Mouse (Mus musculus) midbrain, embryonic 14.5 days (tissue): Measurements from ENCODE around the gene Clec14a. TPM values are rescaled to one million over a fixed set of nuclear protein-coding genes. Genes with fewer than 3 reads are reported as not detected.
"Not testable (repeated sequence)": the region's sequence is repeated elsewhere in the genome, so short reads cannot be mapped to it uniquely, and the experiment has no call there.

Experiments
- ATAC-seq: fragments of 200-750 bp; cut with Nextera tagmentation; 2 replicates; pipeline ENCODE4 v1.8.0; 2017; ENCODE audit warnings: moderate number of reproducible peaks, moderate library complexity; ENCODE audit not compliant: low FRiP score, low TSS enrichment
- DNase-seq: peaks from one replicate; pipeline ENCODE4 v3.0.0-alpha.2; 2015
- H3K27ac ChIP-seq: fragments of 300-500 bp; sonication (generic); replicated peaks from 2 replicates; pipeline ENCODE4 v1.5.1; 2014; ENCODE audit warnings: mild to moderate bottlenecking, low read depth, low read length, moderate library complexity
- H3K27me3 ChIP-seq: fragments of 300-500 bp; sonication (generic); 2 replicates; pipeline ENCODE4 v1.6.1; 2014; ENCODE audit warnings: low read length, control low read depth, mixed read lengths; ENCODE audit not compliant: control insufficient read depth, insufficient read depth
- H3K36me3 ChIP-seq: fragments of 300-500 bp; sonication (generic); 2 replicates; pipeline ENCODE4 v1.6.1; 2014; ENCODE audit warnings: low read length, control low read depth; ENCODE audit not compliant: control insufficient read depth, insufficient read depth
- H3K4me1 ChIP-seq: fragments of 300-500 bp; sonication (generic); 2 replicates; pipeline ENCODE4 v1.6.1; 2014; ENCODE audit warnings: mild to moderate bottlenecking, antibody characterized with exemption, low read length, control low read depth; ENCODE audit not compliant: control insufficient read depth, insufficient read depth
- H3K4me2 ChIP-seq: fragments of 300-500 bp; sonication (generic); 2 replicates; pipeline ENCODE4 v1.6.1; 2014; ENCODE audit warnings: mild to moderate bottlenecking, low read length, moderate library complexity
- H3K4me3 ChIP-seq: fragments of 300-500 bp; sonication (generic); replicated peaks from 2 replicates; pipeline ENCODE4 v1.5.1; 2014; ENCODE audit warnings: low read depth, low read length
- H3K9ac ChIP-seq: fragments of 300-500 bp; sonication (generic); replicated peaks from 2 replicates; pipeline ENCODE4 v1.6.1; 2014; ENCODE audit warnings: mild to moderate bottlenecking, low read length, moderate library complexity
- H3K9me3 ChIP-seq: fragments of 300-500 bp; sonication (generic); 2 replicates; pipeline ENCODE4 v1.6.1; 2016; ENCODE audit warnings: low read length, control low read depth, mixed read lengths; ENCODE audit not compliant: control insufficient read depth
- WGBS: fragments of 180-500 bp; shearing (Covaris S2); extraction: QIAGEN DNeasy Blood & Tissue Kit; methylation state at CpG from one replicate; pipeline ENCODE4 v1.1.7; 2014; 5-methylcytosine and 5-hydroxymethylcytosine counted together
- polyA plus RNA-seq: library from polyadenylated mRNA; unstranded; fragments of >200 nt; fragmentation: Nextera tagmentation; extraction: Ambion mirVana; gene quantifications from 2 replicates; pipeline ENCODE4 v1.2.1, GENCODE M21; 2014

The Clec14a gene
- polyA plus RNA-seq: 0.96 and 5.1 TPM in 2 replicates

- peak within 1 kb of the TSS; percentile 42 for H3K4me3 ChIP-seq
- WGBS: 10% methylated on average over 32 of the region's 32 CpGs
- H3K4me2 ChIP-seq: peak within 1 kb of the TSS; percentile 74
- H3K27me3 ChIP-seq: no peaks in the 10 kb centered on the region
- DNase-seq (peak; percentile 60), ATAC-seq (peak; percentile 72)
- peak within 1 kb of the TSS; percentile 37; the same call in 1 of the 2 replicates for H3K27ac ChIP-seq
- peak within 1 kb of the TSS; percentile 50 for H3K9ac ChIP-seq
- no peaks in the 10 kb centered on the region for H3K9me3 ChIP-seq
- H3K36me3 ChIP-seq: no peaks in the 10 kb centered on the region
- H3K4me1 ChIP-seq: peaks cover 10% of the 10 kb centered on the region
Observed at GRCm38 (mm10) chr12:58268563-58269501, at the start of gene Clec14a. Gene Clec14a (minus strand): TSS chr12:58269290.

- H3K4me3 ChIP-seq: no peak overlapping the region
- no peaks in the 10 kb centered on the region for H3K9me3 ChIP-seq
- whole genome bisulfite sequencing: 73% methylated on average over 2 of the region's 2 CpGs
- H3K27me3 ChIP-seq: no peaks in the 10 kb centered on the region
- H3K4me2 ChIP-seq: no peak overlapping the region
- no peaks in the 10 kb centered on the region for H3K4me1 ChIP-seq
- H3K36me3 ChIP-seq: no peaks in the 10 kb centered on the region
- DNase-seq: no peak
- H3K9ac ChIP-seq: no peak overlapping the region
- H3K27ac ChIP-seq: no peak overlapping the region
- no peak for ATAC-seq
Observed at GRCm38 (mm10) chr12:58307835-58308234, 38.7 kb upstream of the Clec14a start.

GRCm38 (mm10) chr12:58306402-58306801, 37.3 kb upstream of the Clec14a start:
- 93% methylated on average over 7 of the region's 8 CpGs for WGBS
- H3K27me3 ChIP-seq, H3K36me3 ChIP-seq: not testable (repeated sequence)

GRCm38 (mm10) chr12:58305567-58305966, 36.5 kb upstream of the Clec14a start:
- Histone ChIP-seq H3K4me1 (no peaks in the 10 kb centered on the region), H3K27me3 (no peaks in the 10 kb centered on the region), H3K27ac (no peak overlapping the region), H3K4me2 (no peak overlapping the region), H3K9ac (no peak overlapping the region), H3K4me3 (no peak overlapping the region), H3K9me3 (no peaks in the 10 kb centered on the region), H3K36me3 (no peaks in the 10 kb centered on the region)
- ATAC-seq (no peak), DNase-seq (no peak)
- WGBS: 78% methylated on average over 2 of the region's 2 CpGs

More at GRCm38 (mm10) chr12:58306402-58306801, 37.3 kb upstream of the Clec14a start:
- not testable (repeated sequence) for H3K9ac ChIP-seq, ATAC-seq, H3K4me1 ChIP-seq, H3K4me3 ChIP-seq, DNase-seq, H3K4me2 ChIP-seq, H3K9me3 ChIP-seq, H3K27ac ChIP-seq

GRCm38 (mm10) chr12:58296980-58297379, 27.9 kb upstream of the Clec14a start:
- Histone ChIP-seq H3K9ac (no peak overlapping the region), H3K4me1 (no peaks in the 10 kb centered on the region), H3K9me3 (no peaks in the 10 kb centered on the region), H3K4me3 (no peak overlapping the region), H3K27ac (no peak overlapping the region), H3K4me2 (no peak overlapping the region), H3K36me3 (no peaks in the 10 kb centered on the region), H3K27me3 (no peaks in the 10 kb centered on the region)
- ATAC-seq: no peak
- DNase-seq: no peak
- 90% methylated on average over 6 of the region's 6 CpGs for WGBS

GRCm38 (mm10) chr12:58285912-58286311, 16.8 kb upstream of the Clec14a start:
- 81% methylated on average over 3 of the region's 3 CpGs for WGBS
- DNase-seq (no peak), ATAC-seq (no peak)
- Histone ChIP-seq H3K36me3 (no peaks in the 10 kb centered on the region), H3K27ac (no peak overlapping the region), H3K9me3 (no peaks in the 10 kb centered on the region), H3K9ac (no peak overlapping the region), H3K27me3 (no peaks in the 10 kb centered on the region), H3K4me3 (no peak overlapping the region), H3K4me2 (no peak overlapping the region), H3K4me1 (no peaks in the 10 kb centered on the region)

GRCm38 (mm10) chr12:58270520-58270919, 1.4 kb upstream of the Clec14a start:
- no peak overlapping the region for H3K4me2 ChIP-seq
- H3K27me3 ChIP-seq: no peaks in the 10 kb centered on the region
- DNase-seq (no peak), ATAC-seq (no peak)
- peaks cover 10% of the 10 kb centered on the region for H3K4me1 ChIP-seq
- 82% methylated on average over 6 of the region's 6 CpGs for WGBS
- H3K27ac ChIP-seq: no peak overlapping the region
- no peaks in the 10 kb centered on the region for H3K9me3 ChIP-seq
- no peaks in the 10 kb centered on the region for H3K36me3 ChIP-seq
- no peak overlapping the region for H3K4me3 ChIP-seq
- H3K9ac ChIP-seq: no peak overlapping the region

GRCm38 (mm10) chr12:58269505-58269904, 415 bp upstream of the Clec14a start:
- WGBS: 82% methylated on average over 4 of the region's 4 CpGs
- no peaks in the 10 kb centered on the region for H3K36me3 ChIP-seq
- DNase-seq: no peak

GRCm38 (mm10) chr12:58268186-58268562, 916 bp downstream of the Clec14a start:
- H3K27ac ChIP-seq: peak overlapping the region; percentile 37; the same call in 1 of the 2 replicates

More at GRCm38 (mm10) chr12:58269505-58269904, 415 bp upstream of the Clec14a start:
- no peak overlapping the region for H3K4me3 ChIP-seq
- no peak for ATAC-seq
- no peak overlapping the region for H3K9ac ChIP-seq
- H3K4me1 ChIP-seq: peaks cover 10% of the 10 kb centered on the region
- H3K9me3 ChIP-seq: no peaks in the 10 kb centered on the region
- H3K4me2 ChIP-seq: no peak overlapping the region
- H3K27ac ChIP-seq: no peak overlapping the region
- no peaks in the 10 kb centered on the region for H3K27me3 ChIP-seq

More at GRCm38 (mm10) chr12:58268186-58268562, 916 bp downstream of the Clec14a start:
- DNase-seq: peak; percentile 47
- Histone ChIP-seq H3K4me2 (peak overlapping the region; percentile 74), H3K4me1 (peaks cover 10% of the 10 kb centered on the region), H3K9me3 (no peaks in the 10 kb centered on the region), H3K27me3 (no peaks in the 10 kb centered on the region), H3K9ac (peak overlapping the region; percentile 50), H3K36me3 (no peaks in the 10 kb centered on the region), H3K4me3 (peak overlapping the region; percentile 42)
- peak; percentile 63 for ATAC-seq
- 4% methylated on average over 15 of the region's 15 CpGs for WGBS
